Mouse (Mus musculus) hindbrain, embryonic 16.5 days (tissue): Measurements from ENCODE around the gene Bmp2k. TPM values are rescaled to one million over a fixed set of nuclear protein-coding genes. Genes with fewer than 3 reads are reported as not detected.
"Not testable (repeated sequence)": the region's sequence is repeated elsewhere in the genome, so short reads cannot be mapped to it uniquely, and the experiment has no call there.

Source experiments
- ATAC-seq: fragments of 200-750 bp; cut with Nextera tagmentation; 2 replicates; pipeline ENCODE4 v1.8.0; 2017; ENCODE audit warnings: moderate TSS enrichment, moderate library complexity
- H3K27ac ChIP-seq: fragments of 300-500 bp; sonication (generic); 2 replicates; pipeline ENCODE4 v1.5.1; 2014; ENCODE audit warnings: low read depth, mild to moderate bottlenecking, control low read depth, low read length, moderate library complexity
- H3K27me3 ChIP-seq: fragments of 300-500 bp; sonication (generic); replicated peaks from 2 replicates; pipeline ENCODE4 v1.6.1; 2014; ENCODE audit warnings: low read length; ENCODE audit not compliant: control insufficient read depth, insufficient read depth
- H3K36me3 ChIP-seq: fragments of 300-500 bp; sonication (generic); 2 replicates; pipeline ENCODE4 v1.6.1; 2014; ENCODE audit warnings: mild to moderate bottlenecking, low read length, moderate library complexity, mixed read lengths; ENCODE audit not compliant: control insufficient read depth, insufficient read depth
- H3K4me1 ChIP-seq: fragments of 300-500 bp; sonication (generic); 2 replicates; pipeline ENCODE4 v1.6.1; 2014; ENCODE audit warnings: low read depth, low read length; ENCODE audit not compliant: control insufficient read depth, insufficient read depth
- H3K4me2 ChIP-seq: fragments of 300-500 bp; sonication (generic); 2 replicates; pipeline ENCODE4 v1.6.1; 2014; ENCODE audit warnings: mild to moderate bottlenecking, low read length, control low read depth, moderate library complexity
- H3K4me3 ChIP-seq: fragments of 300-500 bp; sonication (generic); 2 replicates; pipeline ENCODE4 v1.5.1; 2014; ENCODE audit warnings: mild to moderate bottlenecking, low read length, control low read depth, moderate library complexity
- H3K9ac ChIP-seq: fragments of 300-500 bp; sonication (generic); 2 replicates; pipeline ENCODE4 v1.6.1; 2014; ENCODE audit warnings: low read depth, mild to moderate bottlenecking, control low read depth, low read length, moderate library complexity
- H3K9me3 ChIP-seq: fragments of 300-500 bp; sonication (generic); 2 replicates; pipeline ENCODE4 v1.6.1; 2014; ENCODE audit warnings: mild to moderate bottlenecking, low read length, moderate library complexity; ENCODE audit not compliant: control insufficient read depth
- WGBS: fragments of 180-500 bp; shearing (Covaris S2); extraction: QIAGEN DNeasy Blood & Tissue Kit; methylation state at CpG from one replicate; pipeline ENCODE4 v1.1.7; 2014; 5-methylcytosine and 5-hydroxymethylcytosine counted together
- polyA plus RNA-seq: library from polyadenylated mRNA; unstranded; fragments of >200 nt; fragmentation: Nextera tagmentation; extraction: Ambion mirVana; gene quantifications from 2 replicates; pipeline ENCODE4 v1.2.1, GENCODE M21; 2015

Bmp2k gene
- polyA plus RNA-seq, 1 experiment from 2014 or later = 7.8 TPM

DNA sequence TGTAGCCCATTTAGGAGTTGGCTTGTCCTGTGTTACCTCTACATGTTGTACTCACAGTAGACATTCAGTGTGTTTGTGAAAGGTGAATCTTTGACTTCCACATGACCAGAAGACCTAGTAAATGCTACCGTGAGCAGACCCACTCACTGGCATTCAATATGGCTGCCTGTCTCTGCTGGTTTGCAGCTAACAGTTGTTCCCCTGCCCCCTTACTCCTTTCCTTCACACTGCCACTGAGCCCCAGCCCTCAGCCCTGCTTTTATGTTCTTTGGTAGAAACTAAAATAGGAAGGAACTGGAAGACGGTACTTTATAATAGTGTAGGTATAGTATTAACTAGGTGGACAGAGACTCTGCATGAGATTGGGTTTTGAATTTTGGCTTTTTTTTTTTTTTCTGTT is 8.4 kb downstream of the Bmp2k start:
- Histone ChIP-seq H3K4me1 (peaks cover 3% of the 10 kb centered on the region; the same call in 1 of the 2 replicates), H3K4me2 (no peak overlapping the region), H3K27ac (no peak overlapping the region), H3K4me3 (no peak overlapping the region), H3K9me3 (no peaks in the 10 kb centered on the region), H3K36me3 (no peaks in the 10 kb centered on the region), H3K9ac (no peak overlapping the region), H3K27me3 (no peaks in the 10 kb centered on the region)
- no peak for ATAC-seq
- 83% methylated on average over 2 of the region's 2 CpGs for WGBS

DNA sequence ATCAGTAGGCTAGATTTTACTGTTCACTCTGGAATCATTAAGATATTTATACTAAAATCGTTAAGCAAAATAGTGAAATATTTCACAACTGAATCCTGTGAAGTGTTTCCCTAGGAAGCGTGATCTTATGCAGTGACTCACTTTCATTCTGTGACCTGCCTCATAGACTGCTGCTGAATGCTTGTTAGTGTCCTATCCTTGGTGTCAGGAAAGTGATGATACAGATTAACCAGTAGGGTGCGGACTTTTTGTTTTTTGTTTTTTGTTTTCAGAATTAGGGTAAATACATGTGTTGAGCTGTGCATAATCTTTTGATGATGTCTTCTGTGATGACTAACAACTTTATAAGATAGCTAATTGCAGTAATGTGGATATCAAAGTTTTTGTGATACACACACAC is 9.4 kb downstream of the Bmp2k start:
- no peak overlapping the region for H3K9ac ChIP-seq
- H3K4me3 ChIP-seq = no peak overlapping the region
- H3K27me3 ChIP-seq = no peaks in the 10 kb centered on the region
- H3K4me1 ChIP-seq = 0 out of 2 replicates have a peak, but pooled peaks cover 3% of the 10 kb centered on the region
- no peak for ATAC-seq
- H3K9me3 ChIP-seq = no peaks in the 10 kb centered on the region
- H3K36me3 ChIP-seq = no peaks in the 10 kb centered on the region
- H3K27ac ChIP-seq = no peak overlapping the region
- 93% methylated on average over 3 of the region's 3 CpGs for WGBS
- no peak overlapping the region for H3K4me2 ChIP-seq

DNA sequence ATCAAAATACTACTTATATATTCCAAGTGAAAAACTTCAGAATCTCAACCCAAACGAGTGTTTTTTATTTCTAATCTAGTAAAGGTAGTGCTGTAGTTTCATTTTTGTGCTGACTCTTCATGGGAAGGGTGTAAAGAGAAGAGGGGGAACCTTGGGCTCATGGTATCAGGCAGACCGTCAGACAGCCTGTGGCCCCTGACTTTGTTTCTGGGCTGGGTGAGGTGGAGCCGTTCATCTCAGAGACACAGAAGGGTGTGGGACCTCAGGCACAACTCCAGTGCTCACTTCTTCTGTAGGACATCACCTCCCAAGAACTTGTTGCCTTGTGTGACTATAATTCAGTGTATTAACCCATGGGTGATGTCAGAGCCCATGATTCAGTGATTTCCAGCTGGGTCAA is 10.0 kb downstream of the Bmp2k start:
- Histone ChIP-seq H3K9me3 (no peaks in the 10 kb centered on the region), H3K36me3 (no peaks in the 10 kb centered on the region), H3K27ac (no peak overlapping the region), H3K4me1 (0 out of 2 replicates have a peak, but pooled peaks cover 3% of the 10 kb centered on the region), H3K27me3 (no peaks in the 10 kb centered on the region), H3K4me2 (no peak overlapping the region), H3K9ac (no peak overlapping the region), H3K4me3 (no peak overlapping the region)
- no peak for ATAC-seq
- WGBS = 91% methylated on average over 3 of the region's 3 CpGs

DNA sequence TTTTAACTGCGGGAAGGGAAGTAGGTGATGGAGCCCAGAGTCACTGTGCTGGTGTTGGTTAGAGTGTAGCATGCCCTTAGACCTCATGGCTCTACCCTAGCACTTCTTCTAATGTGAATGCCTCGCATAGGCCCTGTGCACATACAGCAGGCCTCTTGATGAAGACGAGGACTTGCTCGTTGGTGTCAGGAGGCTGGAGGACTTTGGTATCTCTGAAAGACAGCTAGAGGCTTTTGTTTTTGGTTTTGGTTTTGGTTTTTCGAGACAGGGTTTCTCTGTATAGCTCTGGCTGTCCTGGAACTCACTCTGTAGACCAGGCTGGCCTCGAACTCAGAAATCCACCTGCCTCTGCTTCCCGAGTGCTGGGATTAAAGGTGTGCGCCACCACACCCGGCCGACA is 11.7 kb downstream of the Bmp2k start:
- H3K9ac ChIP-seq, H3K27me3 ChIP-seq, H3K4me2 ChIP-seq, ATAC-seq, H3K9me3 ChIP-seq, H3K4me1 ChIP-seq, H3K36me3 ChIP-seq, H3K27ac ChIP-seq, H3K4me3 ChIP-seq: not testable (repeated sequence)
- 91% methylated on average over 10 of the region's 10 CpGs for WGBS

DNA sequence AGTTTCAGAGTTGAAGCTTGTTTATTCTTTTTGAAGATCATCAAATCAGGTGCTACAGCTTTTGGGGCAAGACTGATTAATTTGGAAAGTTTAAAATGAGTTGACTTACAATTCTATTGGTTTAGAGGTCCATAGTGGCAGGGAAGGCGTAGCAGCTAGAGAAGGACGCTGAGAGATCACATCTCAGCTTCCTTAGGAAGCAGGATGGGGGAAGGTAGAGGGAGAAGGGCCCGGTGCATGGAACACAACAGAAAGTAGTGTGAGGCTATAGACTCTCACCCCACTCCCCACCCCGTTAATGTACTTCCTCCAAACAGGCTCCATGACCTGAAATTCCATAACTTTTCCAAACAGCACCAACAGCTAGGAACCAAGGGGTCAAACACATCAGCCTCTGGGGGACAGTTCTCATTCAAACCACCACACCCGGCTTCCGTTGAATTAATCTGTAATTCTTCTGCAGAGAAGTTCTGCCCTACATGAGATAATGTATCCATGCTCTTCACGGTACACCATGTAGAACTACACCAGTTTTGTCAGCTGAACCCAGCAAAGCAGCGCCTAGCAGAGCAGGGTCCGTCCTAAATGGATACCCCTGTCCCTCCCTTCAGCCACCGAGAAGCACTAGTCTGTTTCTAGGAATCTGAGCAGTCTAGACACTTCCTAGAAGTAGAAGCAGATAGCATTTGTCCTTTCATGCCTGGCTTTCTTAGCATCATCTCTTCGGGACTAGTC is 12.3 kb downstream of the Bmp2k start:
- no peak overlapping the region for H3K9ac ChIP-seq
- 91% methylated on average over 11 of the region's 11 CpGs for WGBS
- no peaks in the 10 kb centered on the region for H3K4me1 ChIP-seq
- H3K9me3 ChIP-seq = no peaks in the 10 kb centered on the region
- ATAC-seq = no peak
- H3K36me3 ChIP-seq = no peaks in the 10 kb centered on the region
- no peak overlapping the region for H3K4me2 ChIP-seq
- no peak overlapping the region for H3K27ac ChIP-seq
- no peak overlapping the region for H3K4me3 ChIP-seq
- H3K27me3 ChIP-seq = no peaks in the 10 kb centered on the region

DNA sequence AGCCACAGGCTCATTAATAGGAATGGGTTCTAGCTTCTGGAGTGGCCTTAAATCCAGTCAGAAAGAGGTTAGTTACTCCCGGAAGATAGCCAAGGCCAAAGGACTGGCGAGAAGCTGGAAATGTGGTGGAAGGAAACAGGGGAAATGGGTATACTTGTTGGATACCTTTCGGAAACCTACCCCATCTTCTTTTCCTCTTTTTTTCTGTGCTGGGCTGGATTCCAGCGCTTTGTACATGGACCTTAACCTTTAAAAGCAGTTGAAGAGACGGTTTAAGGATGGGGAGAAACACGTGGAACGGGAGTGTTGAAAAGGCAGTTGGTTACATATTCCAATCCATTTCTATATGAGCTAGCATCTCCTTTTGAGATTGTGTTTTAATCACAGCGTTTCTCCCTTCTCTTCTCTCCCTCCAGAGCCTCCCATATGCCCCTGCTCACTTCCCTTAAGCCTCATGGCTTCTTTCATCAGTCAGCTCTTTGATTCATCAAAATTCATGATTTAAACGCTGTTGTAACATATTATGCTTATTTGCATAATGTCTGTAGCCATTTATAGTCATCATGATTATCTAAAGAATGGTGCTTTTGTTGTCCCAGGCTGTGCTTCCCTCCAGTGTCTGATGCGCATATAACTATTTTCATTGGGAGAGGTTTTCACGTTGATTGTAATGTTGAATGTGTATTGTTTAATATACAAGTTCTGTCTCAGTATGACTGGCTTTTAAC is 18.5 kb downstream of the Bmp2k start:
- H3K4me3 ChIP-seq = no peak overlapping the region
- no peak for ATAC-seq
- no peaks in the 10 kb centered on the region for H3K27me3 ChIP-seq
- H3K9me3 ChIP-seq = no peaks in the 10 kb centered on the region
- H3K9ac ChIP-seq = no peak overlapping the region
- no peaks in the 10 kb centered on the region for H3K36me3 ChIP-seq
- H3K4me2 ChIP-seq = no peak overlapping the region
- H3K4me1 ChIP-seq = peaks cover 10% of the 10 kb centered on the region
- H3K27ac ChIP-seq = no peak overlapping the region
- WGBS = 67% methylated on average over 11 of the region's 11 CpGs

DNA sequence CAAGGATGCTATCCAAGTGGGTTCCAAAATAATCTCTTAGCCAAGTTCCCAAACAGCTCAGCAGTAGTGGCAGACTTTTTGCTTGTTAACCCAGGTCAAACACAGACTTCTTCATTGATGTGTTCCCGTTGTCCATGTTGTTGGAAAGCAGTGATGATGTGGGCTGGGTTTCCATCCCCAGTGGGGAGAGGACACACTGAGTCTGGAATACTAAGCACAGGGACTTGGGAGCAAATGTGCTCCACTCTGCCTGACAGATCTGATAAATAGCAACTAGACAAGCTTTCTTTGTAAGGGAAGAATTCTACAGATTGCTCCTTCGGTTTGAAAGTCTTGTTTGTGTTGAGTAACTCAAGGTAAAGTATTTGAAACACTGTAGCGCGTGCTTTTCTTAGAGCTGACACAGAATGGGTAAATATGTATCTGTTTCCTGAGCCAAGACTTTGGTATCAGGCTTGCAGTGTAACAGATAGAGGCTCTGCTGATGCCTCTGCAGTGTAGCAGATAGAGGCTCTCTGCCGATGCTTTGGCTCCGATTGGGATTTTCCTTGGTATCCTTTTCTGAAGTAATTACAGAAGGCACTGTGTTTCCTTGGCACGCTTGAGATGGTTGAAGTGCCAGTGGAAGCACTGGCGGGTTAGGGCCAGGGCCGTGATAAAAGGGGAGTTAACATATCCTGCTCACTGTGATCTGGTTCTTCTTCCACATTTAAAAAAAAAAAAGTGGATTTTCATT is 19.5 kb downstream of the Bmp2k start:
- Histone ChIP-seq H3K4me3 (no peak overlapping the region), H3K9me3 (no peaks in the 10 kb centered on the region), H3K27me3 (no peaks in the 10 kb centered on the region), H3K36me3 (no peaks in the 10 kb centered on the region), H3K27ac (peak overlapping the region; percentile 12; the same call in 1 of the 2 replicates), H3K4me2 (no peak overlapping the region), H3K4me1 (peaks cover 10% of the 10 kb centered on the region), H3K9ac (no peak overlapping the region)
- WGBS = 72% methylated on average over 9 of the region's 9 CpGs
- ATAC-seq = peak; percentile 67

DNA sequence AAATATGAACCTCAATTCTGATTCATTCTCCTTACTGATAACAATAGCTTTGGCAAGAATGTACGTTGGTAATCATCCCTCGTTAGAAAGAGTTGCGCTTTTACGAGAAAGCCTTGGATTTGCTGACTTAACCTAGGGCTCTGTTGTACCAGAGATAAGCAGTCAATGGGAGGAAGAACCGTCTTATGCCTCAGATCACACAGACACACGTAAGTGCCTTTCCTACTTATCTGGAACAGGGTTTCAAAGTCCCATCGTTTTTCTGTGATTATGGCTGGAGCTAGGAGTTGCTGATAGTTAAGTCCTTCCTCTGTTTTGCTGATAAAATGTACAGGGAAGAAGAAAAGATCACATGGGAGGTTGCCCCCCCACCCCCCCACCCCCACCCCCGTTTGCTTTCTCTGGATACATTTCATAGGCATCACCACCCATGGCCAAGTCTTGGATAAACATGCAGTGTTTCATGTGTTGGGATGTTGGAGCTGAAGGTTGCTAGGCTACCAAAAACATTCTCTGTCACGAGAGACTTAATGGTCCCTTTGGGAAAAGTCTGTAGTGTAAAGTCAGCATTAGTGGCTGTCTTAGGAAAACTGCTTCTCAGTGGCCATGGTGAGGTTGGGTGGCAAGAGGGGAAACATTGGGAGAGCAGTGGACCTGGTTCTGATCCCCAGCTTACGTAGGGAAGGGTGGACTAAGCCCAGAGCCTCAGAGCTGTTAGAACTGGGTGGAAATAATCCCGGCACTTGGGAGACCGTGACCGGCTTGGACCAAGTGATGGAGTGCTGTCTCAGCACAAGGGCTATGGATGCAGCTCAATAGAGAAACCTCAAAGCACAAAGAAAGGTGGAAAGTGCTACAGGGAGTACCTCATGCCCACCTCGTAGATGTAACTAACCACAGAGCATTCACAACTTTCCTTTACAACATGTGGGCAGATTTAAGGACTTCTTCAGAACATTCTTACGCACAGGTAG is 25.1 kb downstream of the Bmp2k start:
- H3K4me1 ChIP-seq = peaks cover 7% of the 10 kb centered on the region
- 71% methylated on average over 15 of the region's 15 CpGs for WGBS
- peak; percentile 53 for ATAC-seq
- no peaks in the 10 kb centered on the region for H3K9me3 ChIP-seq
- no peak overlapping the region for H3K4me3 ChIP-seq
- no peak overlapping the region for H3K27ac ChIP-seq
- H3K4me2 ChIP-seq = no peak overlapping the region
- H3K27me3 ChIP-seq = no peaks in the 10 kb centered on the region
- H3K9ac ChIP-seq = no peak overlapping the region
- H3K36me3 ChIP-seq = no peaks in the 10 kb centered on the region
